Mouse (Mus musculus) layer of hippocampus, postnatal 36 days (tissue): ENCODE data around the gene Itgb8. TPM values are rescaled to one million over a fixed set of nuclear protein-coding genes. Genes with fewer than 3 reads are reported as not detected.

Source experiments
- DNase-seq, 2 experiments: peaks; one replicate each; pipeline ENCODE4 v3.0.0; 2022
- total RNA-seq, 2 experiments: library from RNA; stranded (reverse); gene quantifications; 2 replicates each; pipeline ENCODE4 v1.2.3; 2021

Gene Itgb8
- total RNA-seq, 2 experiments from 2014 or later: 32.2 to 33.5 TPM

DNA sequence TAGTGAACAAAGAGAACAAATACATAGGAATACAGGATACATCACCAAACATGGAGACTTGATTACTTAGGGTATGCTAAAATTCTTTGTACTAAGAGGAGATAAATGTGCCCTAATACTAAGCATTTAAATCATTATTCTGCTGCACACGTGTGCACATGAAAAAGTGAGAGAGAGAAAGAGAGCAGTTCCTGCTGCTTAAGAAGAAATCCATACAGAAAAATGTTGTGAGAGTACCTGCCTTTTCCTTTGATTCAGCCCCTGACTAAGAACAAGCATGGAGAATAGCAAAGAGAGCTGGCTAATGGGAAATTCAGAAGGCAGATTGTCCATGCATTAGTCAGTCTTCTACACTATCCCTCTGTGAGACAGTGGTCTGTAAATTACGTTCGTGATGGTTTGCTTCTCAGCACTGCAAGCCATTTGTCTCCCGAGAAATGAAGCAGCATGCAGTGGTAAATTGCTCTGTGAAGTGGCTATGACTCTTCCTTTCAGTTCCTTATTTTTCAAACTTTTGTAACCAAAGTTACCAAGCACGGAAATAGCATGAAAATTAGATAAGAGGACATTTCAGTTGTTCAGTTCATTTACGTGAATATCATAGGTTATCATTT, 125.0 kb downstream of the Itgb8 start:
- DNase-seq: no peak

DNA sequence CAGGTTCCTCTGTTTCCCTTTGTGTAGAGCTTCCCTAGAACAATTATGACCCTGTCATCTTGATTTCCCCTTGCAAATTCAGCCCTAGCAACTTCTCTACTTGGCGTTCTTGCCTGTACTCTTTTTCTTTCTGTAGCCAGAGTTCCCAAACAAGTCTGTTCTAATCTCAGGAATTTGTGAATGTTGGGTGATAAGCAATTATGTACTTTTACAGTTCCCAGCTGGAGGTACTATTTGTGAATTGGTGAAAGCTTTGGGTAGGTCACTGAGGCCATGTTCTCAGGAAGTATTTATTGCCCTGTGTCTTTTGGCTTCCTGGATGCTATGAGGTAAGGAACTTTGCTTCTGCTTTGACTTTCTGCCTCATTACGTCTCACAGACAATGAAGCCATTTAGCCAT, 128.5 kb downstream of the Itgb8 start:
- no peak for DNase-seq

Other genes with a start within 250 kb of the Itgb8 start
- not detected for gene Macc1, start 75.5 kb upstream of the Itgb8 start, total RNA-seq